Mouse (Mus musculus) lung, embryonic 16.5 days (tissue): ENCODE data around the gene Ppcdc. TPM values are rescaled to one million over a fixed set of nuclear protein-coding genes. Genes with fewer than 3 reads are reported as not detected.
A peak's percentile ranks its signal among the peaks of the same experiment; 100 is the strongest.

Experiments
- ATAC-seq: fragments of 200-750 bp; cut with Nextera tagmentation; 2 replicates; pipeline ENCODE4 v1.8.0; 2017; ENCODE audit warnings: low read depth, mild to moderate bottlenecking, moderate library complexity
- H3K27ac ChIP-seq: fragments of 300-500 bp; sonication (generic); 2 replicates; pipeline ENCODE4 v1.5.1; 2014; ENCODE audit warnings: mild to moderate bottlenecking, control low read depth, low read length
- H3K27me3 ChIP-seq: fragments of 300-500 bp; sonication (generic); 2 replicates; pipeline ENCODE4 v1.6.1; 2014; ENCODE audit warnings: low read depth, low read length, mixed read lengths; ENCODE audit not compliant: control insufficient read depth, insufficient read depth
- H3K36me3 ChIP-seq: fragments of 300-500 bp; sonication (generic); 2 replicates; pipeline ENCODE4 v1.6.1; 2014; ENCODE audit warnings: low read length; ENCODE audit not compliant: control insufficient read depth, insufficient read depth
- H3K4me1 ChIP-seq: fragments of 300-500 bp; sonication (generic); replicated peaks from 2 replicates; pipeline ENCODE4 v1.6.1; 2014; ENCODE audit warnings: low read length, mixed read lengths; ENCODE audit not compliant: control insufficient read depth, insufficient read depth
- H3K4me2 ChIP-seq: fragments of 300-500 bp; sonication (generic); 2 replicates; pipeline ENCODE4 v1.6.1; 2014; ENCODE audit warnings: low read depth, low read length, control low read depth
- H3K4me3 ChIP-seq: fragments of 300-500 bp; sonication (generic); 2 replicates; pipeline ENCODE4 v1.5.1; 2014; ENCODE audit warnings: mild to moderate bottlenecking, low read length, control low read depth
- H3K9ac ChIP-seq: fragments of 300-500 bp; sonication (generic); 2 replicates; pipeline ENCODE4 v1.6.1; 2014; ENCODE audit warnings: low read length, control low read depth
- H3K9me3 ChIP-seq: fragments of 300-500 bp; sonication (generic); 2 replicates; pipeline ENCODE4 v1.6.1; 2016; ENCODE audit warnings: low read length; ENCODE audit not compliant: control insufficient read depth
- WGBS: fragments of 180-500 bp; shearing (Covaris S2); extraction: QIAGEN DNeasy Blood & Tissue Kit; methylation state at CpG from one replicate; pipeline ENCODE4 v1.1.7; 2014; 5-methylcytosine and 5-hydroxymethylcytosine counted together
- polyA plus RNA-seq: library from polyadenylated mRNA; unstranded; fragments of >200 nt; fragmentation: Nextera tagmentation; extraction: Ambion mirVana; gene quantifications from 2 replicates; pipeline ENCODE4 v1.2.1, GENCODE M21; 2015

Gene Ppcdc
- polyA plus RNA-seq = 24.8 and 27.6 TPM in 2 replicates

GRCm38 (mm10) chr9:57439522-57440295 lies at the start of gene Ppcdc:
Gene Ppcdc, minus strand, starts transcription at chr9:57440124.
- peak; percentile 98 for ATAC-seq

GRCm38 (mm10) chr9:57487807-57488206 lies 47.9 kb upstream of the Ppcdc start:
- no peaks in the 10 kb centered on the region for H3K4me1 ChIP-seq
- WGBS = 58% methylated on average over 7 of the region's 7 CpGs
- no peak overlapping the region for H3K27ac ChIP-seq
- no peaks in the 10 kb centered on the region for H3K9me3 ChIP-seq
- no peak overlapping the region for H3K9ac ChIP-seq
- no peaks in the 10 kb centered on the region; the same call in 1 of the 2 replicates for H3K27me3 ChIP-seq
- no peak overlapping the region for H3K4me3 ChIP-seq
- no peaks in the 10 kb centered on the region for H3K36me3 ChIP-seq
- ATAC-seq = no peak
- H3K4me2 ChIP-seq = no peak overlapping the region

More at GRCm38 (mm10) chr9:57439522-57440295, at the start of gene Ppcdc:
- no peaks in the 10 kb centered on the region for H3K27me3 ChIP-seq
- WGBS = 2% methylated on average over 32 of the region's 32 CpGs
- no peaks in the 10 kb centered on the region for H3K36me3 ChIP-seq
- peak within 1 kb of the TSS; percentile 65 for H3K4me3 ChIP-seq
- peak within 1 kb of the TSS; percentile 61 for H3K27ac ChIP-seq
- H3K4me2 ChIP-seq = peak within 1 kb of the TSS; percentile 77
- H3K9ac ChIP-seq = peak within 1 kb of the TSS; percentile 73
- H3K9me3 ChIP-seq = no peaks in the 10 kb centered on the region
- H3K4me1 ChIP-seq = peaks cover 5% of the 10 kb centered on the region

GRCm38 (mm10) chr9:57485774-57486173 lies 45.9 kb upstream of the Ppcdc start:
- H3K9ac ChIP-seq = no peak overlapping the region
- WGBS = 15% methylated on average over 7 of the region's 7 CpGs
- no peaks in the 10 kb centered on the region for H3K9me3 ChIP-seq
- no peak; the same call in 1 of the 2 replicates for ATAC-seq
- no peaks in the 10 kb centered on the region for H3K36me3 ChIP-seq
- H3K4me3 ChIP-seq = no peak overlapping the region
- H3K27ac ChIP-seq = no peak overlapping the region
- H3K4me1 ChIP-seq = no peaks in the 10 kb centered on the region
- H3K27me3 ChIP-seq = no peaks in the 10 kb centered on the region; the same call in 1 of the 2 replicates
- H3K4me2 ChIP-seq = no peak overlapping the region

- H3K27me3 ChIP-seq = no peaks in the 10 kb centered on the region
- ATAC-seq = no peak
- H3K36me3 ChIP-seq = no peaks in the 10 kb centered on the region
- 61% methylated on average over 4 of the region's 4 CpGs for WGBS
- H3K4me1 ChIP-seq = peaks cover 7% of the 10 kb centered on the region
- no peak overlapping the region for H3K9ac ChIP-seq
- no peak overlapping the region for H3K27ac ChIP-seq
- H3K9me3 ChIP-seq = no peaks in the 10 kb centered on the region
- H3K4me2 ChIP-seq = no peak overlapping the region
- H3K4me3 ChIP-seq = no peak overlapping the region
Observed at GRCm38 (mm10) chr9:57468914-57469313, 29.0 kb upstream of the Ppcdc start.

- peak; percentile 95 for ATAC-seq
- Histone ChIP-seq H3K4me2 (peak within 1 kb of the TSS; percentile 95), H3K27me3 (no peaks in the 10 kb centered on the region), H3K36me3 (no peaks in the 10 kb centered on the region), H3K27ac (no peak within 1 kb of the TSS), H3K9me3 (no peaks in the 10 kb centered on the region), H3K9ac (peak within 1 kb of the TSS; percentile 66), H3K4me3 (peak within 1 kb of the TSS; percentile 70), H3K4me1 (peaks cover 7% of the 10 kb centered on the region)
- WGBS = 2% methylated on average over 46 of the region's 48 CpGs
Observed at GRCm38 (mm10) chr9:57467896-57468549, 28.1 kb upstream of the Ppcdc start, which contains the start of gene Scamp5. Gene Scamp5, minus strand, starts transcription at chr9:57468060.

GRCm38 (mm10) chr9:57467271-57467771 lies 27.4 kb upstream of the Ppcdc start:
- Histone ChIP-seq H3K4me3 (peak overlapping the region; percentile 70), H3K4me2 (peak overlapping the region; percentile 95), H3K4me1 (peaks cover 7% of the 10 kb centered on the region), H3K36me3 (no peaks in the 10 kb centered on the region), H3K27ac (no peak overlapping the region), H3K27me3 (no peaks in the 10 kb centered on the region), H3K9me3 (no peaks in the 10 kb centered on the region), H3K9ac (peak overlapping the region; percentile 66)
- peak; percentile 26; the same call in 1 of the 2 replicates for ATAC-seq
- 1% methylated on average over 18 of the region's 18 CpGs for WGBS

GRCm38 (mm10) chr9:57466101-57466500 lies 26.2 kb upstream of the Ppcdc start:
- 31% methylated on average over 3 of the region's 3 CpGs for WGBS
- no peaks in the 10 kb centered on the region for H3K27me3 ChIP-seq
- H3K9ac ChIP-seq = no peak overlapping the region
- no peak overlapping the region for H3K4me2 ChIP-seq
- H3K9me3 ChIP-seq = no peaks in the 10 kb centered on the region
- no peak for ATAC-seq
- peaks cover 7% of the 10 kb centered on the region for H3K4me1 ChIP-seq
- H3K27ac ChIP-seq = no peak overlapping the region
- H3K4me3 ChIP-seq = no peak overlapping the region
- H3K36me3 ChIP-seq = no peaks in the 10 kb centered on the region

- H3K9ac ChIP-seq = no peak overlapping the region
- no peaks in the 10 kb centered on the region for H3K9me3 ChIP-seq
- H3K4me3 ChIP-seq = no peak overlapping the region
- no peak overlapping the region for H3K27ac ChIP-seq
- no peaks in the 10 kb centered on the region for H3K27me3 ChIP-seq
- peaks cover 7% of the 10 kb centered on the region for H3K4me1 ChIP-seq
- H3K4me2 ChIP-seq = no peak overlapping the region
- WGBS = 72% methylated on average over 6 of the region's 6 CpGs
- no peaks in the 10 kb centered on the region for H3K36me3 ChIP-seq
- no peak for ATAC-seq
Observed at GRCm38 (mm10) chr9:57462866-57463265, 22.9 kb upstream of the Ppcdc start.

- Histone ChIP-seq H3K27ac (no peak overlapping the region), H3K36me3 (no peaks in the 10 kb centered on the region), H3K9ac (no peak overlapping the region), H3K9me3 (no peaks in the 10 kb centered on the region), H3K4me1 (no peaks in the 10 kb centered on the region), H3K4me2 (no peak overlapping the region), H3K27me3 (no peaks in the 10 kb centered on the region), H3K4me3 (no peak overlapping the region)
- WGBS = 92% methylated on average over 2 of the region's 2 CpGs
- no peak for ATAC-seq
Observed at GRCm38 (mm10) chr9:57459707-57460106, 19.8 kb upstream of the Ppcdc start.
